Mouse (Mus musculus): ENCODE results near the gene P2ry14. TPM values are rescaled to one million over a fixed set of nuclear protein-coding genes. Genes with fewer than 3 reads are reported as not detected.

P2ry14 gene
- polyA plus RNA-seq, 1 experiment from 2014 or later, result 10.3 TPM

DNA sequence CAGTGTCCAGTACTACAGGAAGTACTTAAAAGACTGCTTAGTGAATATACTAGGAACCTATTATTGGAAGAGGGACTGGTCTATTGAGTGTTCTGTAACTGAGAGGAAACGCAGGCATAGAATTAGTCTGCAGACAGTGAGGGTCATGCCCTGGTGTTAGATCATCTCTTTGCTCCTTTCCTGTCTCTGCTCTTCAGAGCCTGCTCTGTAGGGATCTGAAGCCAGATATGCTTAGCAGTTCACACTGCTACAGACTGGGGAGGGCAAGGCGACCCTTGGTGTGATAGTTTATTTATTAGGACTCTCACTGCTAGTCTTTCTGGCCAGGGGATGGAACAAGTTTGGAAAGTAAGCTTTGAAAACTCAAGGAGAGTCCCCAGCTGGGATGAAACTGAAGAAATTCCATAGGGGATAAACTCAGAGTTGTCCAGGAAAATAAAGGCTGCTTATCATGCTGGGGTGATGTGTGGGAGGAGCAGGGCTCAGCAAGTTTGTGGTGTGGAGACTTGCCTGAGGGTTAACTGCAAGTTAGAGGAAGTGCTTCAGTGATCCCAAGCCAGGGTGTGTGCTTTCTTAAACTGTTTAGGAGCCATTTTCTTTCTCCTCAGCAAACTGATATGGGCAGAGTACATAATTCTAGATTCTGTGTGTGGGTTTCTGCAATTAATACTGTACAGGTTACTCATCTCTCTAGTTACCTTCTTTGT is 16.7 kb upstream of the P2ry14 start:
- H3K4me1 ChIP-seq (replicated peaks), result no peaks in the 10 kb centered on the region
- no peak overlapping the region for H3K4me3 ChIP-seq (replicated peaks)
- no peak overlapping the region for H3K27ac ChIP-seq
- no peaks in the 10 kb centered on the region for H3K27me3 ChIP-seq (replicated peaks)
- no peaks in the 10 kb centered on the region for H3K36me3 ChIP-seq
- no peak overlapping the region for H3K9ac ChIP-seq
- 38% methylated on average over 2 of the region's 2 CpGs for WGBS
- no peak overlapping the region for H3K4me2 ChIP-seq (replicated peaks)
- peak; percentile 36; the same call in 1 of the 2 replicates for ATAC-seq
- no peaks in the 10 kb centered on the region for H3K9me3 ChIP-seq

DNA sequence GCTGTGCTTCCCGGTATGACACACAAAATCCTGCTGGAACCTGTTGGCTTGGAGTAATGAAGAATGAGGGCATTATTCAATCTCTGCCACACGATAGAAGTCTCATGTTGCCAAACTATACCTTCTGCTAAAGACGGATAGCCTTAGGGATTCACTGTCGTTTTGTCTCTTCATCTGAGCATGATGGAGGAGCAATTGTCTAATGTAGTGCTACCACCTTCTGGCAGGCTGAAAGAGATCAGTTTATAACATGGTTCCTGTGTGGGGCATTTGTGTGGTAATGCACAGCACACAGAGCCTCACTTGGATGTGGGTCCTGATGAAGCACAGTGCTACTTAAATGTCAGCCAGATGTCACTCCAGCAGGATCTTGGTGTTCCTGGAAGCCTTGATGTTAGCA is 15.8 kb upstream of the P2ry14 start:
- Histone ChIP-seq H3K27ac (no peak overlapping the region), H3K27me3 (replicated peaks) (no peaks in the 10 kb centered on the region), H3K4me3 (replicated peaks) (no peak overlapping the region), H3K36me3 (no peaks in the 10 kb centered on the region), H3K4me2 (replicated peaks) (no peak overlapping the region), H3K9me3 (no peaks in the 10 kb centered on the region), H3K9ac (no peak overlapping the region), H3K4me1 (replicated peaks) (no peaks in the 10 kb centered on the region)
- 73% methylated on average over 4 of the region's 4 CpGs for WGBS
- ATAC-seq, result no peak

DNA sequence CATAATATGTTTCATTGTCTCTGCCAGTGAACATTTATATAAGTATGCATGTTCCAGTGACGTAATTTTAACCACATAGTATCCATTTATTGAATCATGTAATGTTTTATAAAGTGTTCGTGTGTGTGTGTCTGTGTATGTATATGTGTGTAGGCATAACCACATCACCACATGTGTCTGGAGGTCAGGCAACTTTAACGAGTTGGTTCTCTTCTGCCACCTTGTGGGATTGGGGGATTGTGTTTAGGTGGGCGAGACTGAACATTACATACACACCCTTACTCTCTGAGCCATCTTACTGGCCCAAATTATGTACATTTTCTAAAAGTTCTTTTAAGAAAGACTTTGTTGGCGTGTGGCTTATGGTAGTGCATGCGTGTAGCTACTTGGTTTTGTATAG is 15.1 kb upstream of the P2ry14 start:
- Histone ChIP-seq H3K9me3 (no peaks in the 10 kb centered on the region), H3K27me3 (replicated peaks) (no peaks in the 10 kb centered on the region), H3K9ac (no peak overlapping the region), H3K4me1 (replicated peaks) (no peaks in the 10 kb centered on the region), H3K27ac (no peak overlapping the region), H3K4me2 (replicated peaks) (no peak overlapping the region), H3K36me3 (no peaks in the 10 kb centered on the region), H3K4me3 (replicated peaks) (no peak overlapping the region)
- 87% methylated on average over 6 of the region's 6 CpGs for WGBS
- no peak for ATAC-seq

DNA sequence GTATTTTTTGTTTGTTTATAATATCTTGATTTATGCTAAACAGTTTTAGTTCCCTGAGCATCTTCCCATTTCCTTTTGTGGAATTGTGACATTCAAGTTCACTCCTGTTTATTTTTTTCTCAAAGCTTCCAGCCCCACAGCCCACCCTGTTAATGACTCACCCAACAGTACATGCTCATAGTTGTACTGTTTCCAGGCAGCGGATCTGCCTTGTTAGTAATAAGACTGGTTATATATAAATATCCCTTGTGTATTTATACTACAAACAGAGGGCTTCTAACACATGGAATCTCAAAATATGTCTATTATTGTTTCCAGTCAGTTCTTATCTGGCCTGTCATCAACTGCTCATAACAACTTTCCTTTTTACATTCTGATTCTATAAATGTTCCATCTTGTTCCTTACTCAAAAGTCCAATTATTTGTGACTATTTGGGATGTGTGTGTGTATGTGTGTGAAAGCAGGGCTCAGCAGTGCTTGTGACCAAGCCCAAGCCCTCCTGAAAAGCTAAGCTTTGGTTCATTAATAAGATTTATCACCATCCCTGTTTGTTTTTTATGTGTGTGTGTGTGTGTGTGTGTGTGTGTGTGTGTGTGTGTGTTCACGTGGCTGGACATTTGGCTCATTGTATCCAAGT is 14.1 kb upstream of the P2ry14 start:
- H3K36me3 ChIP-seq, result no peaks in the 10 kb centered on the region
- WGBS, result 48% methylated on average over 2 of the region's 2 CpGs
- H3K9me3 ChIP-seq, result no peaks in the 10 kb centered on the region
- no peak overlapping the region for H3K27ac ChIP-seq
- H3K4me2 ChIP-seq (replicated peaks), result no peak overlapping the region
- no peaks in the 10 kb centered on the region for H3K4me1 ChIP-seq (replicated peaks)
- peak; percentile 78; the same call in 1 of the 2 replicates for ATAC-seq
- H3K27me3 ChIP-seq (replicated peaks), result no peaks in the 10 kb centered on the region
- no peak overlapping the region for H3K9ac ChIP-seq
- no peak overlapping the region for H3K4me3 ChIP-seq (replicated peaks)

DNA sequence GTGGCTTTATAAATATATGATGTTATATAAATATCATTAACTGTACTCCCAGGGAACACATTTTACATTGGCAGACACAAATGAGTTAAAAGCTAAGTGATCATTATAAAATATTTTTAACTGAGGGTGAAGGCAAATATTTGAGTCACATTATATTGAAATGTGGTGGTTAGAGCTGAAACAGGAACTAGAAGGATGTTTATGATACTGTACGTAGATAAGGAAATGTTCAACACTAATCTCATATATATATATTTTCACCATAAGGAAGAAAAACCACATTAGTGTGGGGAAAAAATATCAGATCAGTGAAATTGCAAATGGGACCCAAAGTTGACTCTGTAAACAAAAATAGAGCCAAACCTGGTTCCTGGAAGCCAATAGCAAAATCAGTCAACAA is 7.0 kb upstream of the P2ry14 start:
- Histone ChIP-seq H3K27me3 (replicated peaks) (no peaks in the 10 kb centered on the region), H3K9me3 (no peaks in the 10 kb centered on the region), H3K9ac (no peak overlapping the region), H3K4me1 (replicated peaks) (no peaks in the 10 kb centered on the region), H3K4me2 (replicated peaks) (no peak overlapping the region), H3K4me3 (replicated peaks) (no peak overlapping the region), H3K36me3 (no peaks in the 10 kb centered on the region), H3K27ac (no peak overlapping the region)
- 61% methylated on average over 1 of the region's 1 CpGs for WGBS
- no peak for ATAC-seq

DNA sequence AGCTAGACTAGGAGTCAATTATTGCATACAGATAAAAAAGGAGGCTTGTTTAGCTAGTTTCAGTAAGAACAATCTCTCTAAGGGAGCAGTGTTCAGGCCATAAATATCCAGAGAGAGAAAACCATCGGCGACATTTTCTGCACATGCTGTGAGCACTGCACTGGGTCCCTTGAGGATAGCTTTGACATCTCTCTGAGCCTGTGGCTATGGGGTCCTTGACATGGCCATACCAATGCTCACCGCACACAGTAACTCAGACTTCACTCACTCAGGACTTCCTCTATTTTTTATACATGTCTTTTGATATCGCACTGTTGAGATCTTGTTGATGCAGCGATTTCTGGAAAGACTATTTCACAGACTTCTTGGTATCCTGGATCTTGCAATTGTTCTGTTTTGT is 3.6 kb upstream of the P2ry14 start:
- Histone ChIP-seq H3K4me2 (replicated peaks) (no peak overlapping the region), H3K4me3 (replicated peaks) (no peak overlapping the region), H3K4me1 (replicated peaks) (no peaks in the 10 kb centered on the region), H3K9me3 (no peaks in the 10 kb centered on the region), H3K27me3 (replicated peaks) (no peaks in the 10 kb centered on the region), H3K36me3 (no peaks in the 10 kb centered on the region), H3K9ac (no peak overlapping the region), H3K27ac (no peak overlapping the region)
- ATAC-seq, result no peak
- WGBS, result 83% methylated on average over 5 of the region's 5 CpGs

DNA sequence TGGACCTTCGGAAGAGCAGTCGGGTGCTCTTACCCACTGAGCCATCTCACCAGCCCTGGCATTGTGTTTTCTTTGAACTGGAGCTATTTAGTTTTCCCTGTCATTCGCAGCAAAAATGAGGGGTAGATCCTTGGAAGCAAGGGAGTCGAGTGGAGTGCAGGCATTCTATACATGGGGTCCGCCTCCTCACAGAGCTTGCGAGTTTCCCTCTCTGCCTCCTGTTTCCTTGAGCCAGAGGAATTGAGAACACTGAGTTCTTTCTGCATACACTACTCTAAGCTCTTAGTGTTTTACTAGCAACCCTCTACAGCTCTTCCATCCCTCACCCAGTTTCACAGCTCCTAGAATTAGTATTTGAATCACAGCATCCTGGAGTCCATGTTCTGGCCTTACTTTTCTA is 2.0 kb upstream of the P2ry14 start:
- WGBS, result 95% methylated on average over 6 of the region's 6 CpGs
- H3K9ac ChIP-seq, result no peak overlapping the region
- ATAC-seq, result no peak
- no peak overlapping the region for H3K4me3 ChIP-seq (replicated peaks)
- no peaks in the 10 kb centered on the region for H3K27me3 ChIP-seq (replicated peaks)
- no peaks in the 10 kb centered on the region for H3K9me3 ChIP-seq
- H3K4me2 ChIP-seq (replicated peaks), result no peak overlapping the region
- H3K27ac ChIP-seq, result no peak overlapping the region
- H3K36me3 ChIP-seq, result no peaks in the 10 kb centered on the region
- no peaks in the 10 kb centered on the region for H3K4me1 ChIP-seq (replicated peaks)

DNA sequence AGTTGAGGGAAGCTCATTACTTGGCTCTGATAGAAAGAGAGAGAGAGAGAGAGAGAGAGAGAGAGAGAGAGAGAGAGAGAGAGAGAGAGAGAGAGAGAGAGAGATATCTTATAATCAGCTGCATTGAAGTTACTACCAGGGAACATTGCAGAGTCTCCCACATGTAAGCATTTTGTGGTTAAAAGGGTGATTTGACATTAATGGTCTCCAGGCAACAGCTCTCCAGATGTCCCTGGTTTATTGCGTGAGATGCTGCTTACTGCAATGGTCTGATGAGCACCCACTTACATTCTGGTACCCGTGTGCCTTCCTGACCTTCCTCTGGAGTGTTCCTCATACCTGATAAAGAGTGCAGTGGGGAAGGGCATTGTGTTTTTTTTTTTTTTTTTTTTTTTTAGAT is 1.5 kb upstream of the P2ry14 start:
- H3K9ac ChIP-seq, result no peak overlapping the region
- H3K27me3 ChIP-seq (replicated peaks), result no peaks in the 10 kb centered on the region
- H3K4me1 ChIP-seq (replicated peaks), result no peaks in the 10 kb centered on the region
- ATAC-seq, result no peak
- no peaks in the 10 kb centered on the region for H3K9me3 ChIP-seq
- no peak overlapping the region for H3K27ac ChIP-seq
- no peak overlapping the region for H3K4me3 ChIP-seq (replicated peaks)
- no peaks in the 10 kb centered on the region for H3K36me3 ChIP-seq
- H3K4me2 ChIP-seq (replicated peaks), result no peak overlapping the region
- WGBS, result 82% methylated on average over 2 of the region's 2 CpGs

DNA sequence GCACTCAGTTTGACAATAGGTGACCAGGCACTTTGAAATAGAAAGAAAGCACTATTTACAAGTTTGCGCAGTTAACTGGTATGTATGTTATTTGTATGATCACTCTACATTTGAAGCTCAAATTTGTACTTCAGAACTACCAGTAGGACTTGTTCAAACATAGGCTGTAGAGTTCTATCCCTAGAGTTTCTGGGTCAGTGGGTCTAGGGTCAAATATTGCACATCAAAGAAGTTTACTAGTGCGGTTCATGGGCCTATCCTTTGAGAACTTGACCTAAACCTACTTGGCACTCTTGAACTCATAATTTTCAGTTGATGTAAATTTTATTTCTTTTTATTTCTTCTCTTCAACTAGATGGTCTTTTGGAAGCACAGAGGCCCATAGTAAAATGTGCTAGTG is 2.8 kb downstream of the P2ry14 start:
- Histone ChIP-seq H3K9ac (no peak overlapping the region), H3K4me3 (replicated peaks) (no peak overlapping the region), H3K36me3 (no peaks in the 10 kb centered on the region), H3K4me2 (replicated peaks) (no peak overlapping the region), H3K4me1 (replicated peaks) (no peaks in the 10 kb centered on the region), H3K9me3 (no peaks in the 10 kb centered on the region), H3K27ac (no peak overlapping the region), H3K27me3 (replicated peaks) (no peaks in the 10 kb centered on the region)
- ATAC-seq, result no peak
- 95% methylated on average over 2 of the region's 2 CpGs for WGBS

DNA sequence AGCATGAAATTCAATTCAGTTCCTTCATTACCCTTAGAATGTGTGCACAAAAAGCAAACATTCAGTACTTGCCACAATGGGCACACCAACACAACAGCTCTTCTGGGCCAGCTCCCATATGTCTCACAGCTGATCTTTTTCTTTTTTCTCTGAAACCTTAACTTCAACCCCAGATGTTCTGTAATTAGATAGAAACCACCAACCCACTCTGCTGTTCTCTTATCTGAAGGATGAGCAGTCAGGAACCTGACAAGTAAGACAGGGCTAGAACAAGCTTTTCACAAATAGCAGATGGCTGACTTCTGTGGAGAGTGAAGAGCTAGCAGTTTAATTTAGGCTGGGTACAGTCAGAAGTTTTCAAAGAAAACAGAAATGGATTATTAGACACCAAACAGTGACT is 3.8 kb downstream of the P2ry14 start:
- no peaks in the 10 kb centered on the region for H3K36me3 ChIP-seq
- no peak overlapping the region for H3K4me3 ChIP-seq (replicated peaks)
- no peak overlapping the region for H3K4me2 ChIP-seq (replicated peaks)
- no peaks in the 10 kb centered on the region for H3K27me3 ChIP-seq (replicated peaks)
- ATAC-seq, result no peak
- H3K4me1 ChIP-seq (replicated peaks), result no peaks in the 10 kb centered on the region
- no peak overlapping the region for H3K9ac ChIP-seq
- H3K27ac ChIP-seq, result no peak overlapping the region
- no peaks in the 10 kb centered on the region for H3K9me3 ChIP-seq

DNA sequence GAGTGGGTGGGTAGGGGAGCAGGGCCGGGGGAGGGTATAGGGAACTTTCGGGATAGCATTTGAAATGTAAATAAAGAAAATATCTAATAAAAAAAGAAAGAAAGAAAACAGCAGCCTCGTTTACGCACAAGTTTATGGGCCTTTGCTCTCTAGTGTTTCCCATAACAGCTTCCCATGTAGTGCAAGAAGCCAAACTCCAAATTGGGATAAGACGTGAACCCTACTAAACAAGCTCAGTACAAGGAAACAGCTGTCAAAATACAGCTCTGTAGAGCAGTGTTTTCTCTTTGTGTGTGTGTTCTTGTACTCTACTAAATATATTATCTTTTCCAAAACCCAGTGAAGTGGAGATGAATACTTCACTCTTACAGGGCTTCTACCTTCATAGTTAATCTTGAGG is 8.2 kb downstream of the P2ry14 start:
- no peak for ATAC-seq
- WGBS, result 65% methylated on average over 5 of the region's 5 CpGs

DNA sequence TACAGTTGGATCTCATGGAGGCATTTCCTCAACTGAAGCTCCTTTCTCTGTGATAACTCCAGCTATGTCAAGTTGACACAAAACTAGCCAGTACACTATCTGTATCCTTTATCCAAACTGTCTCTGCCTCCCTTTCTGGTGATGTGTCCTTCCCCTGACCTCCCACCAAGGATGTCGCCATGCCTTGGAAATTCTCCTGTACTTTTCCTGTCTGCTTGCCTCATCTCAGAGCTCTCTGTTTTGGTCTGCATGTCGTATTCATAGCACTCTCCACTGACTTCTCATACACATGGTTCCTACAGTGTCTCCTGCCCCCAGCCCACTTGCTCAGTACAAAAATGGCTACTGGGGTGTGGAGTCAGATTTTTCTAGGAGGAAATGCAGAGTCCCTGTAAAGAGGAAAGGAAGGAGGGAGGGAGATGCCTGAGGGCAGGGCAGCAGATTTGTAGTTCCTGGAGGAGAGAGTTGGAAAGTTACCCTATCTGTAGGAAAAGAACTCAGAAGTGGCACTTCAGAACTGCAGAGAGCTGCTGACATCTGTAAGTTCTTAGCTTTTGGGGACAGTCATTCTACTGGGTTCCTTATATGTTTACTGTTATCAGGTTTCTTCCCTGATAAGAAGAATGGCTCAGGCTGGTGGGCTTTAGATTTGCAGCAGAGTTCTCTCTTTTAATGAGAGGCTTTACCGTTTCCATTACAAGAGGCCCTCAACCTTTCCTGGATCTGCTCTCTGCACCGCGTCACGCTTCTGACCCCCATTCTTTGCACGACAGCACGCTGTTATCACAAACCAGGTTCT is 11.7 kb downstream of the P2ry14 start:
- ATAC-seq, result no peak
- 74% methylated on average over 8 of the region's 8 CpGs for WGBS
- H3K4me1 ChIP-seq (replicated peaks), result no peaks in the 10 kb centered on the region

More for the DNA sequence above, 8.2 kb downstream of the P2ry14 start:
- Histone ChIP-seq H3K9me3 (no peaks in the 10 kb centered on the region), H3K4me1 (replicated peaks) (no peaks in the 10 kb centered on the region), H3K27ac (no peak overlapping the region), H3K4me2 (replicated peaks) (no peak overlapping the region), H3K9ac (no peak overlapping the region), H3K4me3 (replicated peaks) (no peak overlapping the region), H3K27me3 (replicated peaks) (no peaks in the 10 kb centered on the region), H3K36me3 (no peaks in the 10 kb centered on the region)

More for the DNA sequence above, 11.7 kb downstream of the P2ry14 start:
- Histone ChIP-seq H3K9ac (no peak overlapping the region), H3K9me3 (no peaks in the 10 kb centered on the region), H3K4me3 (replicated peaks) (no peak overlapping the region), H3K4me2 (replicated peaks) (no peak overlapping the region), H3K36me3 (no peaks in the 10 kb centered on the region), H3K27ac (no peak overlapping the region), H3K27me3 (replicated peaks) (no peaks in the 10 kb centered on the region)
